Mouse (Mus musculus) olfactory bulb, adult 2 months (tissue): ENCODE results near the gene Mecom.
"Not testable (repeated sequence)": the region's sequence is repeated elsewhere in the genome, so short reads cannot be mapped to it uniquely, and the experiment has no call there.

ENCODE experiments used
- CTCF ChIP-seq: fragments of 200-500 bp; IDR thresholded peaks from 2 replicates; pipeline ENCODE4 v1.5.1; 2012; ENCODE audit warnings: low read depth, mild to moderate bottlenecking, low read length, moderate library complexity; ENCODE audit not compliant: insufficient read depth
- POLR2A ChIP-seq: fragments of 200-500 bp; IDR thresholded peaks from 2 replicates; pipeline ENCODE4 v1.6.1; 2012; ENCODE audit warnings: mild to moderate bottlenecking, low read depth, low read length, moderate library complexity; ENCODE audit not compliant: insufficient read depth

- TF ChIP-seq CTCF, POLR2A: not testable (repeated sequence)
Observed at GRCm38 (mm10) chr3:30520751-30521150, 27.1 kb downstream of the Mecom start.
